Mouse (Mus musculus) liver, adult 2 months (tissue): ENCODE measurements at regions not wholly inside any gene's neighbourhood (a gene's known extent, or its start where the extent isn't known, plus 50 kb on each side); places are given as distances from the start of the nearest gene placed in this dataset.

Source experiments
- DNase-seq: peaks from one replicate; pipeline ENCODE4 v3.0.0-alpha.2; 2011; ENCODE audit warnings: low read depth, low spot score; ENCODE audit errors: extremely low read depth
- H3K27ac ChIP-seq: fragments of 200-500 bp; replicated peaks from 2 replicates; pipeline ENCODE4 v1.5.1; 2012; ENCODE audit warnings: low read depth, mild to moderate bottlenecking, control low read depth, inconsistent platforms, low read length; ENCODE audit not compliant: insufficient read depth
- H3K27me3 ChIP-seq: fragments of 200-500 bp; 2 replicates; pipeline ENCODE4 v1.6.1; 2012; ENCODE audit warnings: mild to moderate bottlenecking, moderate library complexity, low read length, inconsistent platforms; ENCODE audit not compliant: control insufficient read depth, insufficient read depth
- H3K36me3 ChIP-seq: fragments of 200-500 bp; 2 replicates; pipeline ENCODE4 v1.6.1; 2012; ENCODE audit warnings: low read length, inconsistent platforms; ENCODE audit not compliant: control insufficient read depth, insufficient read depth
- H3K4me1 ChIP-seq: fragments of 200-500 bp; 2 replicates; pipeline ENCODE4 v1.6.1; 2011; ENCODE audit warnings: low read length; ENCODE audit not compliant: control insufficient read depth, insufficient read depth
- H3K4me3 ChIP-seq: fragments of 200-500 bp; 2 replicates; pipeline ENCODE4 v1.5.1; 2011; ENCODE audit warnings: low read depth, mild to moderate bottlenecking, control low read depth, low read length, moderate library complexity; ENCODE audit not compliant: insufficient read depth
- H3K79me2 ChIP-seq: fragments of 200-500 bp; 2 replicates; pipeline ENCODE4 v1.6.1; 2012; ENCODE audit warnings: inconsistent platforms, mild to moderate bottlenecking, low read length, moderate library complexity; ENCODE audit not compliant: control insufficient read depth, insufficient read depth
- H3K9ac ChIP-seq: fragments of 200-500 bp; 2 replicates; pipeline ENCODE4 v1.6.1; 2012; ENCODE audit warnings: low read depth, mild to moderate bottlenecking, control low read depth, inconsistent platforms, low read length
- CTCF ChIP-seq: fragments of 200-500 bp; IDR thresholded peaks from 2 replicates; pipeline ENCODE4 v1.5.1; 2011; ENCODE audit warnings: low read depth, low read length, control low read depth
- POLR2A ChIP-seq: fragments of 200-500 bp; IDR thresholded peaks from 2 replicates; pipeline ENCODE4 v1.6.1; 2011; ENCODE audit warnings: low read length, control low read depth; ENCODE audit not compliant: insufficient read depth; ENCODE audit errors: extremely low read depth
- WGBS: fragments of 180-500 bp; shearing (Covaris S2); methylation state at CpG from one replicate; pipeline ENCODE4 v1.1.7; 2018; 5-methylcytosine and 5-hydroxymethylcytosine counted together

- Histone ChIP-seq H3K27me3 (no peaks in the 10 kb centered on the region), H3K27ac (no peak overlapping the region), H3K4me3 (no peak overlapping the region), H3K4me1 (peaks cover 5% of the 10 kb centered on the region), H3K9ac (no peak overlapping the region), H3K79me2 (no peaks in the 10 kb centered on the region), H3K36me3 (no peaks in the 10 kb centered on the region)
- WGBS: 69% methylated on average over 12 of the region's 12 CpGs
- DNase-seq: peak; percentile 77
- TF ChIP-seq CTCF: no peak
- no peak for TF ChIP-seq POLR2A
Observed at GRCm38 (mm10) chr12:109966776-109967175, 312.1 kb upstream of the Dio3 start.

DNA sequence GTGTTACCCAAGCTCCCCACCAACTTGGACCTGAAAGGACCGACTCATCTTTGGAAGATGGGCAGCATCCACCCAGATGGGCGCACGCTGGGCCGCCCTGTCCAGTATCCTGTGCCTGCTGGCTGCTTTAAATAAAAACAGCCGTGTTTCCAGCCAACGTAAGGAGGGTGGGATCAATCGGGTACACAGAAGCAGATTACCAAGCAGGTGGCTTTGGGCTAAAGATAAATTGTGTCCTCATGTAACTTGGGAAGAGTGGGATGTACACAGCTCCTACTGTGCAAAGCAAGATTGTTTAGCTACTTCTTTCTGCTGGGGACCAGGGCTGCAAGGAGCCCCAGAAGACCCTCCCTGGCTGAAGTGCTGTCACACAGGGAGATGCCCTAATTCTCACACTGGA, 310.6 kb upstream of the Dio3 start:
- Histone ChIP-seq H3K79me2 (no peaks in the 10 kb centered on the region), H3K9ac (no peak overlapping the region), H3K4me3 (no peak overlapping the region), H3K27ac (no peak overlapping the region), H3K36me3 (no peaks in the 10 kb centered on the region), H3K4me1 (peaks cover 14% of the 10 kb centered on the region), H3K27me3 (no peaks in the 10 kb centered on the region)
- 87% methylated on average over 7 of the region's 7 CpGs for WGBS
- TF ChIP-seq POLR2A (no peak), CTCF (no peak)
- DNase-seq: no peak

DNA sequence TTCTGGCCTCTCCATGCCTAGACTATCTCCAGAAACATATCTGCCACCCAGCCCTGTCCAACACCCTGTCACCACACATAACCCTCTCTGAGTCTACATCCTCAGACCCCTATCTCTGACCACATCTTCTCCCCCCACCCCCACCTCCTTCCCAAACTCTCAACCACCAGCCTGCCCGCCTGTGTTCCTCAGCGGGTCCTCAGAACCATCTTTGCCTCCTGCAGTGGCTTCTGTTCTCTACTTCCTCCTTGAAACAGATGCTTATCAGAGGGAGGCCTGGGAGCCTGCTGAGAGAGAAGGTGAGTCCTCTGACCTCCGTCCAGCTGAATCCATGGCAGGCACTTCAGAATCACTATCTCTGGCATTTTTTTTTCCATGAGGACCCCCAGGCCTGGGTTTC, 307.4 kb upstream of the Dio3 start:
- TF ChIP-seq CTCF (no peak), POLR2A (no peak)
- no peak overlapping the region for H3K27ac ChIP-seq
- H3K36me3 ChIP-seq: no peaks in the 10 kb centered on the region
- no peak overlapping the region for H3K4me3 ChIP-seq
- no peak overlapping the region for H3K9ac ChIP-seq
- DNase-seq: no peak
- H3K27me3 ChIP-seq: no peaks in the 10 kb centered on the region
- H3K4me1 ChIP-seq: peaks cover 17% of the 10 kb centered on the region
- no peaks in the 10 kb centered on the region for H3K79me2 ChIP-seq
- WGBS: 66% methylated on average over 3 of the region's 3 CpGs

DNA sequence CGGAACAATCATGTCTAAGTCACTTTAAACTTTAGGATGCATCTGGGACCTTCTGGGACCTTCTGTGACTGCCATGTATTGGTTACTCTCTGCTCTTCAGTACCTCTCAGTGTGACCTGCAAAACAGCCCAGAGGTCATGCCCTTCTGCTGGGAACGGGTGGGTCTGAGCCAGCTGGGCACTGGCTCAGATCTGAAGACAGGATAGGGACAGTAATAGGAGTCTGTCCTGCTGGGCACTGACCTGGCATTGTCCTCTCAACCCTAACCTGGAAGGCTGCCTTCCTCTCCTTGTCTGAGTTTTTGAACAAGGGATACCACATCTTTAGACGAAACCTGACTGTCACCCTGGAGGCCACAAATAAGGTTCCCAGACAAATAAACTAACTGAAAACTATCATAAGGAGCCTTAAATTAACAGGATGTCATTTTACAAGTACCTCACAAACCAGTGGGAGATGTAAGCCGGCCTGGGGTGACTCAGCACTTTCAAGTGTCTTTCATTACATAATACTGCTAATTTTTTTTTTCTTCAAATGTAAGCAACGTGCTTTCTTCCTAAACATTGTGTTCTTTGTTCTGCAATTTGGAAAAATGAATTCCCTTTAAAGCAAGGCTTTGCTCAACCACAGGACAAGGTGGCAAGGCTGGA, 306.4 kb upstream of the Dio3 start:
- Histone ChIP-seq H3K36me3 (no peaks in the 10 kb centered on the region), H3K4me3 (no peak overlapping the region), H3K4me1 (peaks cover 17% of the 10 kb centered on the region), H3K27me3 (no peaks in the 10 kb centered on the region), H3K79me2 (no peaks in the 10 kb centered on the region), H3K27ac (peak overlapping the region; percentile 20; the same call in 1 of the 2 replicates), H3K9ac (no peak overlapping the region)
- WGBS: 17% methylated on average over 5 of the region's 5 CpGs
- TF ChIP-seq CTCF (no peak), POLR2A (no peak)
- peak; percentile 94 for DNase-seq

- peak; percentile 72 for DNase-seq
- H3K4me3 ChIP-seq: no peak overlapping the region
- H3K36me3 ChIP-seq: no peaks in the 10 kb centered on the region
- H3K4me1 ChIP-seq: peaks cover 17% of the 10 kb centered on the region
- no peak overlapping the region for H3K9ac ChIP-seq
- 34% methylated on average over 4 of the region's 4 CpGs for WGBS
- TF ChIP-seq CTCF (no peak), POLR2A (no peak)
- no peak overlapping the region for H3K27ac ChIP-seq
- no peaks in the 10 kb centered on the region for H3K27me3 ChIP-seq
- no peaks in the 10 kb centered on the region for H3K79me2 ChIP-seq
Observed at GRCm38 (mm10) chr12:109973598-109973997, 305.3 kb upstream of the Dio3 start.

DNA sequence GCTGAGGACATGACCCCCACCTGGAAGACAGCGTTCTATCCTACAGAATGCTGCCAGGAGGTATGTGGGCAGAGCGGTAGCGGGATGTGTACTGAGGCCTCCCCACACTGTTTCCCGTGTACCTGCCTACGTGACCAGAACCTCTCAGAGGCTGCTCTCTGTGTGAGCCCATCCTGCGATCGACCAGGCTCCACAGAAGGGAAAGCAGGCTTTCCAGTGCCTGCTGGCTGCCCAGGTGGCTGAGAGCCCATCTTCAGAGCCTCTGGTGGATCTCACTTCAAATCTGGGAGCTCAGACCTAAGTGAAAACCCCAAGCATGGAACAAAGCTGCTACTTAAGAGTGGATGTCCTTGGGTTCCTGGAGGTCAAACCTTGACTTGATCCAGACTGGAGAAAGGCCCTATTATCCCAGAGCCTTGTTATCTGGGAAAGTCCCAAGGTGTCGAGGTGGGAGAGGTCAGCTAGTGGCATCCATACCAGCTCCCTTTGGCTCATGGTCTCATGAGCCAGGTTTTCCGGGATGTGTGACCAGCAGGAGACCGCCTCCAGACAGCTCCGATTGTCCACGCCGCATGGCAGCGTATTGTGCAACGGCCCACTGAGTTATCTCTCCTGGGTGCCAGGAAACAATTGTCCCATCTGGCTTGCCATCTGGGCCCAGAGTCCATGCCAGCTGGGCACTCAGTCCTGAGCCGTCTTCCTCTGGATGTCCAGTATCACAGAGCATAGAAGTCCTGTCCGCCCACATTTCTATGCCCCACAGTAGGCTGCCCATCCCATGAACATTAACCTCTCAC, 303.5 kb upstream of the Dio3 start:
- Histone ChIP-seq H3K27ac (no peak overlapping the region), H3K79me2 (no peaks in the 10 kb centered on the region), H3K4me1 (peaks cover 15% of the 10 kb centered on the region), H3K27me3 (no peaks in the 10 kb centered on the region), H3K9ac (no peak overlapping the region), H3K36me3 (no peaks in the 10 kb centered on the region), H3K4me3 (no peak overlapping the region)
- peak; percentile 76 for DNase-seq
- TF ChIP-seq POLR2A (no peak), CTCF (no peak)
- WGBS: 62% methylated on average over 17 of the region's 17 CpGs
